Mouse (Mus musculus): ENCODE measurements around the gene Lamtor3. TPM values are rescaled to one million over a fixed set of nuclear protein-coding genes. Genes with fewer than 3 reads are reported as not detected.

Gene Lamtor3
- 49.7 TPM for polyA plus RNA-seq (2014; fragmentation: Illumina TruSeq; extraction: RNeasy Lipid Tissue Mini Kit (QIAGEN cat#74804))

DNA sequence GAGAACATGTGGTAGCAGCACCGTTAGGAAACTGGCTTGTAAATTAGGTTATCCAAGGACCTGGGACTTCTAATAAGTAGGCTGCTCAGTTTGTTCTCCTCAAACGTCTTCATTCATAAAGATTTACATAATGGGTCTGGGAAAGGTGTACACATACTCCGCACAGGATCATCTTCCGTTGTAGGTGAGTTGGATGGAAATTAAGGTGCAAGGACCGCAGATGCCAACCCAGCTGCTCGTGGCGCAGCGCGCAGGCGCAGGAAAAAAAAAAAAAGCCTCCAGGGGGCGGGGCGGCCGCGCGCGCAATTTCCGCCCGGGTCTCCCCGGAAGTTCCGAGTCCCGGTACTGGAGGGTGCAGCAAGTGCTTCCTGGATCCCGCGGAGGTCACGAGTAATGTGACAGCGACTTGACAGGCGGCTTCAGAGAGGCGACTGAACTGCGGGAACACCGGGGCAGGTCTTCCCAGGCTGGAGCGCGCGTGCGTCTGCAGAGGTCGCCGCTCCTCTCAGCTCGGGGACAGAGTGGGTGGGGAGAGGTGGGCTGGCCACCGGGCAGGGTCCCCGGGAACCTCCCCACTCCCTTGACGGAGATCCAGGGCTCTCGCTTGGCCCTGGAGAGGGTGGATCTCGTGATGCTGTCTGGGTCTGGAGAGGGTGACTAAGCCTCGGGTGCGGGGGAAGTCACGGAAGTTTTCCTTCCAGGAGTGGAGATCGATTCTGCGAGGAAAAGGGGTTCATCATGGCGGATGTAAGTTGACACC is at the start of gene Lamtor3:
TSS of gene Lamtor3 (plus strand) at position 335 of the 760 bp plus-strand sequence.

Other genes with a start within 250 kb of the Lamtor3 start
- not detected for gene Gm21962, start 247.0 kb upstream of the Lamtor3 start, polyA plus RNA-seq (2014; fragmentation: Illumina TruSeq; extraction: RNeasy Lipid Tissue Mini Kit (QIAGEN cat#74804))
- gene H2afz, start 54.0 kb upstream of the Lamtor3 start, polyA plus RNA-seq (2014; fragmentation: Illumina TruSeq; extraction: RNeasy Lipid Tissue Mini Kit (QIAGEN cat#74804)): 933 TPM
- gene Dnajb14, start 50.8 kb upstream of the Lamtor3 start, polyA plus RNA-seq (2014; fragmentation: Illumina TruSeq; extraction: RNeasy Lipid Tissue Mini Kit (QIAGEN cat#74804)): 59.4 TPM
- gene Dapp1, start 63.0 kb downstream of the Lamtor3 start, polyA plus RNA-seq (2014; fragmentation: Illumina TruSeq; extraction: RNeasy Lipid Tissue Mini Kit (QIAGEN cat#74804)): 16.2 TPM
- 1.00 TPM for gene 1110002E22Rik, start 146.5 kb downstream of the Lamtor3 start, polyA plus RNA-seq (2014; fragmentation: Illumina TruSeq; extraction: RNeasy Lipid Tissue Mini Kit (QIAGEN cat#74804))
- gene Gm5105, start 148.9 kb downstream of the Lamtor3 start, polyA plus RNA-seq (2014; fragmentation: Illumina TruSeq; extraction: RNeasy Lipid Tissue Mini Kit (QIAGEN cat#74804)): not detected
- gene Trmt10a, start 224.9 kb downstream of the Lamtor3 start, polyA plus RNA-seq (2014; fragmentation: Illumina TruSeq; extraction: RNeasy Lipid Tissue Mini Kit (QIAGEN cat#74804)): 11.4 TPM
- gene Mttp, start 226.5 kb downstream of the Lamtor3 start, polyA plus RNA-seq (2014; fragmentation: Illumina TruSeq; extraction: RNeasy Lipid Tissue Mini Kit (QIAGEN cat#74804)): 7.2 TPM